Mouse (Mus musculus) splenic B cell, adult 2 months (primary cell): ENCODE data around the gene Rab4a.
"Not testable (repeated sequence)": the region's sequence is repeated elsewhere in the genome, so short reads cannot be mapped to it uniquely, and the experiment has no call there.

Source experiments
- DNase-seq: peaks from one replicate; pipeline ENCODE4 v3.0.0-alpha.2; 2011; ENCODE audit warnings: low read depth, low spot score
- H3K27me3 ChIP-seq: 2 replicates; pipeline ENCODE4 v1.6.1; 2012; ENCODE audit warnings: mild to moderate bottlenecking, low read length, moderate library complexity, mixed read lengths; ENCODE audit not compliant: control insufficient read depth, poor library complexity, insufficient read depth, severe bottlenecking
- H3K36me3 ChIP-seq: 2 replicates; pipeline ENCODE4 v1.6.1; 2012; ENCODE audit warnings: mild to moderate bottlenecking, low read length, moderate library complexity, mixed read lengths; ENCODE audit not compliant: control insufficient read depth, poor library complexity, insufficient read depth, severe bottlenecking

Rab4a gene

DNA sequence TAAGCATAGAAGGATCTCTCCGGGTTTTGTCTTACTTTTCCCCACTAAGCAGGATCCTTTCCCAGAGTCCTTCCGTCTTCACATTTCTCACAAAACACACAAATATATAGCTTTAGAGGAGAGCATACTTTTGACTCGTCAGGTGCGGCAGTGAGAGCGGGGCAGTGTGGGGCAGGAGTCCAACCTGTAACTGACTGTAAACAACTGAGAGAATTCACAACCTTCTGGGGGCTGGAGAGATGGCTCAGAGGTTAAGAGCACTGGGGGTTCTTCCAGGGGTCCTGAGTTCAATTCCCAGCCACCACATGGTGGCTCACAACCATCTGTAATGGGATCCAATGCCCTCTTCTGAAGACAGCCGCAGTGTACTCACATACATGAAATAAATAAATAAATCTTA, 6.4 kb upstream of the Rab4a start:
- H3K36me3 ChIP-seq: no peaks in the 10 kb centered on the region
- DNase-seq: no peak

DNA sequence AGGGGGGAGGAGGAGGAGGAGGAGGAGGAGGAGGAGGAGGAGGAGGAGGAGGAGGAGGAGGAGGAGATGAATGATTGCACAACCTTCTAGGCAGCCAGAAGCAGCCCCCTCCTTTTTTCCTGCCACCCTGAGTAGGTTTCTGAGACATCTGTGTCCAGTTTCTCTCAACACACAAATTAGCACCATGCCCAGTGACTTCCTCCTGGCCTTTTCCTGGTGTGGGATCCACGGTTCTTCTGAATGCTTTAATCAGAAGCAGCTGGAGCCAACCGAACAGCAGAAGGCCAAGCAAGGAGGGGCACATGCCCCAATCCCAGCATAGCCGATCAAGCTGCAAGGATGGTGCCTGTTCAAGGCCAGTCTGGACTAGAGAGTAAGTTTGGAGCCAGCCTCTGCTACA, 5.9 kb upstream of the Rab4a start:
- H3K27me3 ChIP-seq: no peaks in the 10 kb centered on the region

More for the DNA sequence above, 6.4 kb upstream of the Rab4a start:
- H3K27me3 ChIP-seq: no peaks in the 10 kb centered on the region

DNA sequence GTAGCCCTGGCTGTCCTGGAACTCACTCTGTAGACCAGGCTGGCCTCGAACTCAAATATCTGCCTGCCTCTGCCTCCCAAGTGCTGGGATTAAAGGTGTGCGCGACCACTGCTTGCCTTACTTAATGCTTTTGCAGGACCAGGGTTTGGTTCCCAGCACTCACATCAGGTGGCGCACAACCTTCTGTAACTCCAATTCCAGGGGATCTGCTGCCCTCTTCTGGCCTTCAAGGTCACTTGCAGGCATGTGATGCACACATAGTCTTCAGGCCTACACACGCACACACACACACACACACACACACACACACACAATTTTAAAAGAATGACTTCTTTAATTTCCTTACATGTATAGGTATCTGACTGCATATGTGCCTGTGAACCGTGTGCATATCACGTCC, 4.9 kb upstream of the Rab4a start:
- no peak for DNase-seq
- no peaks in the 10 kb centered on the region for H3K27me3 ChIP-seq
- no peaks in the 10 kb centered on the region for H3K36me3 ChIP-seq

More for the DNA sequence above, 5.9 kb upstream of the Rab4a start:
- no peak for DNase-seq
- no peaks in the 10 kb centered on the region for H3K36me3 ChIP-seq

DNA sequence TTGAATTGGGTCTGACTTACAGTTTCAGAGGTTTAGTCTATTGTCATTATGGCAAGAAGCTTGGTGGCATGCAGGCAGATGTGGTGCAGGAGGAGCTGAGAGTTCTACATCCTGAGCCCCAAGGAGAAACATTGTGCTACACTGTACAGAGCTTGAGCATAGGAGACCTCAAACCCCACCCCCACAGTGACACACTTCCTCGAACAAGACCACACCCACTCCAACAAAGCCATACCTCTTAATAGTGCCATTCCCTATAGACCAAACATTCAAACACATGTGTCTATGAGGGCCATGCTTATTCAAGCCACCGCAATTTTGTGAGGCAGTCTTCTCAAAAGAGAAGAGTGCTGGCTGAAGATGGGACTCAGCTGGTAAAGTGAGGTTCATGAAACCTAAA, 4.2 kb upstream of the Rab4a start:
- no peak for DNase-seq
- Histone ChIP-seq H3K27me3 (no peaks in the 10 kb centered on the region), H3K36me3 (no peaks in the 10 kb centered on the region)

DNA sequence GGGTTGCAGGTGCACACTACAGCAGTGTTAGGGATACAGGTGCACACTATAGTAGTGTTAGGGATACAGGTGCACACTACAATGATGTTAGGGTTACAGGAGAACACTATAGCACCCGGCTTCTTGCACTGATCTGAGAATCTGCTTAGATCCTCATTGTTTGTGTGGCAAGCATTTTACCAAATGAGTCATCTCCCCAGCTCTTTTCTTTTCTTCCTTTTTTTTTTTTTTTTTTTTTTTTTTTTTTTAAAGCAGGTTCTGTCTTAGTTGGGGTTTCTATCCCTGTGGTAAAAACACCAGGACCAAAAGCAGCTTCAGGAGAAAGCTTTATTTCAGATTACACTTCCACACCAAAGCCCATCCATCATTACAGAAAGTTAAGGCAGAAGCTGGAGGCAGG, 2.1 kb upstream of the Rab4a start:
- Histone ChIP-seq H3K27me3 (no peaks in the 10 kb centered on the region), H3K36me3 (no peaks in the 10 kb centered on the region)
- no peak for DNase-seq

DNA sequence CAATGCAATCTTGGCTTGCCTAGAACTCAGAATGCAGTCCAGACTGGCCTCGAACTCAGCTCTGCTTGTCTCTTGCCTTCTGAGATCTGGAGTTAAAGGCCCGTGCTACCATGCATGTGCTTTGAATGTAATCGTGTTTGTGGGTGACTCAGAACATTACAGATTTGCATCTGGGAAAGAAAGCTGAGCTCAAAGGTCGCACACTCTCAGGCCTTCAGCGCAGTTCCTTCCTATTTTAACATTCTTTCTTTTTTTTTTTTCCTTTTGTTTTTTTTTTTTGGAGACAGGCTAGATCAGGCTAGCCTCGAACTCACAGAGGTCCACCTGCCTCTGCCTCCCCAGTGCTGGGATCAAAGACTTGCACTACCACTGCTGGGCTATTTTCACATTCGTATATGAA, 1.2 kb upstream of the Rab4a start:
- H3K36me3 ChIP-seq: no peaks in the 10 kb centered on the region
- no peak for DNase-seq
- no peaks in the 10 kb centered on the region for H3K27me3 ChIP-seq

DNA sequence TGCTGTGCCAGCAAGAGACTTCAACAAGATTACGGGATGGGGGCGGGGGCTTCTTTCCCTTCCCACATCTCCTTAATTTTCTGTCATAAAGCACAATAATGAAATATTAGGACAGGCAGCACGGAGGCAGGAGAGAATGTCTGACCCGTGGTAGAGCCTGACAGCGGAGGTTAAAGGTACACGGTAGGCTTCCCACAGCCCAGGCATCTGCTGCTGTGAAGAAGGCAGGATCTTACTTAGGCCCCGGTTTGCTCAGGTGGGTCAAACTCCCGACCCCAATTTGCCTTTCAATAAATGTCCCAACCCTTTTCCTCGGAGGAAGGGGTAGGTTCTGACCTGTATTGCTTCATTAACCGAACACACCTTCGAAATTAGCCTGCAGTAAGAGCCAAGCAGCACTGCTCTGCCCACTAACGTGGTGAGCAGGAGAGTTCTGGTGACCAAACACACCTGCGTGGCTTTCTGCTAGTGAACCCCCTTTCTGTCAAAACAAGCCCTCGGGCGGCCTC, 522 bp upstream of the Rab4a start:
- Histone ChIP-seq H3K36me3 (no peaks in the 10 kb centered on the region), H3K27me3 (no peaks in the 10 kb centered on the region)
- DNase-seq: no peak

DNA sequence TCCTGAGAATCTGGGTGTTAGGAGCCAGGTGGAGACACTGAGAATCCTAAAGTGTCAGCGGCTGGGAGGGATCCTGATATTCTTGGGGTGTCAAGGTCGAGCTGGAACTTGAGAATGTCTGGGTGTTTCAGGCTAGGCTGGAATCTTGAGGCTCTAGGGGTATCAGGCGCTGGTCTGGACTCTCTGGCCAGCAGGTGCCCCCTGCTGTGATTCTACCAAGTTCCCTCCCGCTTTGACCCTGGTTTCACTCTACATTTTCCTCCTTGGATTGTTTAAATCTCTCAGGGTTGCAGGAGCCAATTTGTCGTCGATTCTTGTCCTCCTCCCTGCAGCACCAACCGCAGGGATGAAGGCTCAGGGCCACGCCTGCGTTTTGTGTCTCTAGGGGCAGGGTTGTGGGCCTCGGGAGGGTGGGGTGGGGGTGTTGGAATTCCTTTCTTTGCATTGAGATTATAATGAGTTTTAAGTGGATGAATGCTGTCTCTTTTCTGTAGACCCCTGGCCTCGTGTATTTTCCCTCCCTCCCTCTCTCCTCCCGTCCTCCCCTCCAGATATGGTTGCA, 670 bp downstream of the Rab4a start:
- DNase-seq: no peak
- H3K36me3 ChIP-seq: no peaks in the 10 kb centered on the region
- no peaks in the 10 kb centered on the region for H3K27me3 ChIP-seq

DNA sequence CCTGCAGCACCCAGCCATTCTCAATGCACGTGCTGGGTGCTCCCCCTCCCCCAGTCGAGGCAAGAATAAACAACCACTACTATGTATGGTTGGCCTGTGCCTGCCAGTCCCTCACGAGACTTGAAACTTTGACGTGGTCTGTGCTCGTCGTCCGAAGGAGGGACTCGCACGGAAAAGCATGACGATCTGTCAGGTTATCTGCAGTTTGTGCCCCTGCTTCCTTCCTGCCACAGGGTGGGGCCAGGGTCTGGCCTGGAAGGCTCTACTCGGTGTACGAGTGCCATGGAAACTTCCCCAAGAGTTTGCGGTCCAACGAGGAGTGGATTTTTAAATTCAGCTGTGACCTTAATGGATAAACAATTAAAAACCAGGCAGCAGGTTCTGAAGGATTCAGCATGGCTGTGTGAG, 1.2 kb downstream of the Rab4a start:
- no peak for DNase-seq
- Histone ChIP-seq H3K36me3 (no peaks in the 10 kb centered on the region), H3K27me3 (no peaks in the 10 kb centered on the region)

DNA sequence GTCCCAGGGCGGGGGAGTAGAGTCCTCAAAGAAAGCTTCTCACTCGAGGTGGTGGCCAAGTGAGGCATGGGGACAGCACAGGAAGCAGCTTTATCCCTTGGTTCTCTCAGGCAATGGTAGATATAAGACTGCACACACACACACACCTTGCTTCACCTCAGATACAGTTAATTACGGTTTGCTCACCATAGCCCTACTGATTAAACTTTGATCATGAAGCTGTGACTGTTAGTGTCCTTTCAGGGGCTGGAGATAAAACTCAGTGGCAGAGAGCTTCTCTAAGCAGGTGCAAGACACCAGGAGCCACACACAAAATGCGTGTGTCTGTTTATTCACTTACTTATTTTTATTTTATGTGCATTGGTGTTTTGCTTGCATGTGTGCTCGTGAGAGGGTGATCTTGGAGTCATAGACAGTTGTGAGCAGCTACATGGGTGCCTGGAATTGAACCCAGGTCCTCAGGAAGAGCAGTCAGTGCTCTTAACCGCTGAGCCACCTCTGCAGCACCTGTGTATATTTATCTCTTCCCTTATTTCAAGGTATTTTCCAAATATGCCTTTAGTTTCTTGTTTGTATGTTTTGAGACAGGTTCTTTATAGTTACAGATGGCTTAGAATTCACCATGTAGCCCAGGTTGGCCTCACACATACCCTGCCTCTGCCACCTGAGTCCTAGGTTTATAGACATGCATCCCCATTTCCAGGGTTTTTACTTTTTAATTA, 2.2 kb downstream of the Rab4a start:
- DNase-seq: no peak
- Histone ChIP-seq H3K27me3 (no peaks in the 10 kb centered on the region), H3K36me3 (no peaks in the 10 kb centered on the region)

DNA sequence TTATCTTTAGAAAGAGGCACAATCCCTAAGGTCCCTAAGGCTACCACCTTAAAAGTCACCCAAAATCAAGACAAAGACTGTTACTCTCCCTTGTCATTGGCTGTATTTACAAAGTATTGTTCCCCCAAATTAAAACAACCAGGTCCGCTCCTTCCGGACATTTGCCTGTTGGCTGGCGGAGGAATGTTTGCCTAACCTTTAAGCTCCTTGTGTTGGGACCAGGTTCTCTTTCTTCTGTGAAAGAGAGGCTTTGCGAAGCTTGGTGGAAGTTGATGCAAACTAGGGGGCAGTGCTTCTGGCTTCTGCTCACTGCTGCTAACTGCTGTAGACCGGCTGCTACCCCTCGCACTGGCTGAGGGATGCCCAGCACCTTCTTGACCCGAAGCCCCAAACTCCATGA, 2.9 kb downstream of the Rab4a start:
- DNase-seq: no peak
- no peaks in the 10 kb centered on the region for H3K27me3 ChIP-seq
- no peaks in the 10 kb centered on the region for H3K36me3 ChIP-seq

DNA sequence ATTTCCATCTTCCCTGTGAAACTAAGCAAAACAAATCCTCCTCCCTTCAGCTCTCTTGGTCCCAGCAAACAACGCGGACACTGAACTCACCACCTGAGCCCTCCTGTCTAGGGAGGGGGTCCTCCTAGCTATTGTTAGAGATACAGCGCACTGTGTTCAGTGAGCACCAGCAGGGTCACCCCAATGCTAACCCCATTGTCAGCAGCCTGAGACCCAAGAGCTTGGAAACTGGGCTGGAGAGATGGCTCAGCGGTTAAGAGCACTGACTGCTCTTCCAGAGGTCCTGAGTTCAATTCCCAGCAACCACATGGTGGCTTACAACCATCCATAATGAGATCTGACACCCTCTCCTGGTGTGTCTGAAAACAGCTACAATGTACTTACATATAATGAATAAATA, 3.6 kb downstream of the Rab4a start:
- DNase-seq, H3K36me3 ChIP-seq, H3K27me3 ChIP-seq: not testable (repeated sequence)

DNA sequence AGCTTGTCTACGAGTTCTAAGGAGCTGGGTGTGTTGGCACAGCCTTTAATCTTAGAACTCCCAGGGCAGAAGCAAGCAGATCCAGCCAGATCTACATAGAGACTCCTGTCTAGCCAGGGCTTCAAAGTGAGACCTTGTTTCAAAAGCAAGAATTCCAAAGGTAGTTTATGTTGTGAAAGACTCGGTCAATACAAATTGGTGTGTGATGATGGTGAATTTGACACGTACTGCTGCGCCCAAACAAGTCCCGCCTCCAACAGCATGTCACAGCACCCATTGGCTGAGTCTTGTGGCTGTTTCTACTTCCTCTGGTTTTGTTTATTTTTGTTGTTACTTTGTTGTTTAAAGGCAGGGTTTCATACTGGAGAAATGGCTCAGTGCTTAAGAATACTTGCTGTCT, 6.4 kb downstream of the Rab4a start:
- H3K36me3 ChIP-seq: no peaks in the 10 kb centered on the region
- DNase-seq: no peak
- no peaks in the 10 kb centered on the region for H3K27me3 ChIP-seq

DNA sequence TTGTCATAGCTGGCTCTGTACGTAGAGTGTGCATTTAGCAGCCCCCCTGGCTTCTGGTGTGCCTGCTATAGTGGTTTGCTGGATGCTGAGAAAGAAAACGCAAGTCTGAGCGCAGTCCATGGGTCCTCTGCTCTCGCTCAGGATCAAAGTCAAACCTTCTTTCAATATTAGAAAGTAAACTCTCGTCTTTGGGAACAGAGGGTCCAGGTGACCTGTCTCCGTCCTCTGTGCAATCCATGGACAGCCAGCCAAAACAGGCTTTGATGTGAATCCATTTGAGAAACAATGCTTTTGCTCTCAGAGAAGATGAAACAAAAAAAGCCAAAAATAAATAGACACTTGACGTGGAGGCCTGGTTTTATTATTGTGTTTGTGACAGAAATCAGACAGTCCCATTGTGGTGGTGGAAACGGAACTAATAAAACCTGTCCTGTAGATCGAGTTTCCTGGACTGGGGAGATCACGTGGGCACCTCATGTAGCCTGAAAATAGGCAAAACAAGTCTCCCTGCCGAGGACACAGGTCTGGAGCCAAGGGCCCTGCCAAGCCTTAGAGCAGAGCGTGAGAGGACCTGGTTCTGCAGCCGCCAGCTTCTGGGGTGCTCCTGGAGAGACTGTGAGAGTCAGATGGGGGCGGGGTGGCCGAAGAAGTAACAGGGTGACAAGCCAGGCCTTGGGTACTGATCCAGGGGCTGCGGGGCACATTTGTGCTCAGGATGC, 7.5 kb downstream of the Rab4a start:
- no peak for DNase-seq
- Histone ChIP-seq H3K36me3 (no peaks in the 10 kb centered on the region), H3K27me3 (no peaks in the 10 kb centered on the region)

DNA sequence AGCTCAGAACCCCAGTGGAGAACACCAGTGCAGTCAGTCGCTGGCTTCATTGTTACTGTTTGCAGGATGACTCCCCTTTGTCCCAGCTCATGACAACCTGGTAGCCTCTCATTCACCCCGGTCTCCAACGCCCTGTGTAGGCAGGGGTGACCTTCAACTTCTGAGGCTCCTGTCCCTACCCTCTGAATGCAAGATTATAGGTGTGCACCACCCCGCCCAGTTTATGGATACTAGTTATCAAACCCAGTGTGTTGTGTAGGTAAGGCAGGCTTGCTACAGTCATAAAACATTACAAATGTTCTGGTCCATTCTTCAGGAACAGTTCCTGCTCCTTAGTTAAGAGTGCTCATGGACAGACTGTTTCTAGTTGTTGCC, 8.1 kb downstream of the Rab4a start:
- no peak for DNase-seq
- H3K27me3 ChIP-seq: no peaks in the 10 kb centered on the region
- H3K36me3 ChIP-seq: no peaks in the 10 kb centered on the region
